Mouse (Mus musculus): ENCODE results near the gene Fancd2os.

Fancd2os gene

GRCm38 (mm10) chr6:113599833-113600232 is 682 bp downstream of the Fancd2os start:
- H3K4me1 ChIP-seq (replicated peaks; ENCODE audit: low read depth, low read length) = peaks cover 56% of the 10 kb centered on the region
- no peak for TF ChIP-seq CTCF (conservative IDR thresholded peaks at IDR 0.05; ENCODE audit: low read length)
- no peak for TF ChIP-seq POU5F1 (IDR thresholded peaks at IDR 0.05; ENCODE audit: borderline replicate concordance, low read length)
- TF ChIP-seq NANOG (IDR thresholded peaks at IDR 0.05; ENCODE audit: borderline replicate concordance, low read length) = no peak
- H3K4me3 ChIP-seq (replicated peaks; ENCODE audit: low read length) = peak overlapping the region; percentile 68
- H3K9me3 ChIP-seq (ENCODE audit: low read length) = no peaks in the 10 kb centered on the region
- peaks cover 39% of the 10 kb centered on the region for H3K36me3 ChIP-seq (ENCODE audit: insufficient read depth, low read length)
- no peaks in the 10 kb centered on the region for H3K27me3 ChIP-seq (ENCODE audit: insufficient read depth, low read length)

GRCm38 (mm10) chr6:113597945-113598344 is 2.6 kb downstream of the Fancd2os start:
- H3K4me1 ChIP-seq (replicated peaks; ENCODE audit: low read depth, low read length) = peaks cover 47% of the 10 kb centered on the region
- peaks cover 57% of the 10 kb centered on the region for H3K36me3 ChIP-seq (ENCODE audit: insufficient read depth, low read length)
- no peaks in the 10 kb centered on the region for H3K9me3 ChIP-seq (ENCODE audit: low read length)
- H3K4me3 ChIP-seq (replicated peaks; ENCODE audit: low read length) = no peak overlapping the region
- TF ChIP-seq POU5F1 (IDR thresholded peaks at IDR 0.05; ENCODE audit: borderline replicate concordance, low read length) (no peak), CTCF (conservative IDR thresholded peaks at IDR 0.05; ENCODE audit: low read length) (no peak), NANOG (IDR thresholded peaks at IDR 0.05; ENCODE audit: borderline replicate concordance, low read length) (no peak)
- H3K27me3 ChIP-seq (ENCODE audit: insufficient read depth, low read length) = no peaks in the 10 kb centered on the region

- TF ChIP-seq NANOG (IDR thresholded peaks at IDR 0.05; ENCODE audit: borderline replicate concordance, low read length) (no peak), POU5F1 (IDR thresholded peaks at IDR 0.05; ENCODE audit: borderline replicate concordance, low read length) (no peak), CTCF (conservative IDR thresholded peaks at IDR 0.05; ENCODE audit: low read length) (no peak)
- Histone ChIP-seq H3K4me3 (replicated peaks; ENCODE audit: low read length) (no peak overlapping the region), H3K36me3 (ENCODE audit: insufficient read depth, low read length) (peaks cover 92% of the 10 kb centered on the region), H3K4me1 (replicated peaks; ENCODE audit: low read depth, low read length) (peaks cover 6% of the 10 kb centered on the region), H3K9me3 (ENCODE audit: low read length) (no peaks in the 10 kb centered on the region), H3K27me3 (ENCODE audit: insufficient read depth, low read length) (no peaks in the 10 kb centered on the region)
These were observed 7.9 kb downstream of the Fancd2os start for GRCm38 (mm10) chr6:113592637-113593036.

- Histone ChIP-seq H3K27me3 (ENCODE audit: insufficient read depth, low read length) (no peaks in the 10 kb centered on the region), H3K36me3 (ENCODE audit: insufficient read depth, low read length) (peaks cover 93% of the 10 kb centered on the region), H3K9me3 (ENCODE audit: low read length) (no peaks in the 10 kb centered on the region), H3K4me1 (replicated peaks; ENCODE audit: low read depth, low read length) (no peaks in the 10 kb centered on the region), H3K4me3 (replicated peaks; ENCODE audit: low read length) (no peak overlapping the region)
- TF ChIP-seq CTCF (conservative IDR thresholded peaks at IDR 0.05; ENCODE audit: low read length) (no peak), POU5F1 (IDR thresholded peaks at IDR 0.05; ENCODE audit: borderline replicate concordance, low read length) (no peak), NANOG (IDR thresholded peaks at IDR 0.05; ENCODE audit: borderline replicate concordance, low read length) (no peak)
These were observed 13.9 kb downstream of the Fancd2os start for GRCm38 (mm10) chr6:113586466-113587183.

GRCm38 (mm10) chr6:113585065-113585464 is 15.4 kb downstream of the Fancd2os start:
- H3K4me1 ChIP-seq (replicated peaks; ENCODE audit: low read depth, low read length) = no peaks in the 10 kb centered on the region
- no peak overlapping the region for H3K4me3 ChIP-seq (replicated peaks; ENCODE audit: low read length)
- TF ChIP-seq POU5F1 (IDR thresholded peaks at IDR 0.05; ENCODE audit: borderline replicate concordance, low read length) (no peak), NANOG (IDR thresholded peaks at IDR 0.05; ENCODE audit: borderline replicate concordance, low read length) (no peak), CTCF (conservative IDR thresholded peaks at IDR 0.05; ENCODE audit: low read length) (no peak)
- no peaks in the 10 kb centered on the region for H3K27me3 ChIP-seq (ENCODE audit: insufficient read depth, low read length)
- H3K9me3 ChIP-seq (ENCODE audit: low read length) = no peaks in the 10 kb centered on the region
- H3K36me3 ChIP-seq (ENCODE audit: insufficient read depth, low read length) = peaks cover 96% of the 10 kb centered on the region

- TF ChIP-seq NANOG (IDR thresholded peaks at IDR 0.05; ENCODE audit: borderline replicate concordance, low read length) = no peak
- no peak overlapping the region for H3K4me3 ChIP-seq (replicated peaks; ENCODE audit: low read length)
- H3K36me3 ChIP-seq (ENCODE audit: insufficient read depth, low read length) = peaks cover 90% of the 10 kb centered on the region
- no peaks in the 10 kb centered on the region for H3K27me3 ChIP-seq (ENCODE audit: insufficient read depth, low read length)
- H3K4me1 ChIP-seq (replicated peaks; ENCODE audit: low read depth, low read length) = no peaks in the 10 kb centered on the region
- H3K9me3 ChIP-seq (ENCODE audit: low read length) = no peaks in the 10 kb centered on the region
These were observed 17.5 kb downstream of the Fancd2os start for GRCm38 (mm10) chr6:113583023-113583422.

GRCm38 (mm10) chr6:113579306-113579705 is 21.2 kb downstream of the Fancd2os start:
- peaks cover 86% of the 10 kb centered on the region for H3K36me3 ChIP-seq (ENCODE audit: insufficient read depth, low read length)
- TF ChIP-seq POU5F1 (IDR thresholded peaks at IDR 0.05; ENCODE audit: borderline replicate concordance, low read length) (no peak), NANOG (IDR thresholded peaks at IDR 0.05; ENCODE audit: borderline replicate concordance, low read length) (no peak), CTCF (conservative IDR thresholded peaks at IDR 0.05; ENCODE audit: low read length) (no peak)

GRCm38 (mm10) chr6:113576044-113576443 is 24.5 kb downstream of the Fancd2os start:
- Histone ChIP-seq H3K27me3 (ENCODE audit: insufficient read depth, low read length) (no peaks in the 10 kb centered on the region), H3K4me3 (replicated peaks; ENCODE audit: low read length) (no peak overlapping the region), H3K4me1 (replicated peaks; ENCODE audit: low read depth, low read length) (no peaks in the 10 kb centered on the region), H3K36me3 (ENCODE audit: insufficient read depth, low read length) (peaks cover 84% of the 10 kb centered on the region), H3K9me3 (ENCODE audit: low read length) (no peaks in the 10 kb centered on the region)
- TF ChIP-seq POU5F1 (IDR thresholded peaks at IDR 0.05; ENCODE audit: borderline replicate concordance, low read length) (no peak), CTCF (conservative IDR thresholded peaks at IDR 0.05; ENCODE audit: low read length) (no peak), NANOG (IDR thresholded peaks at IDR 0.05; ENCODE audit: borderline replicate concordance, low read length) (no peak)

More at GRCm38 (mm10) chr6:113579306-113579705, 21.2 kb downstream of the Fancd2os start:
- H3K9me3 ChIP-seq (ENCODE audit: low read length) = no peaks in the 10 kb centered on the region
- H3K4me1 ChIP-seq (replicated peaks; ENCODE audit: low read depth, low read length) = no peaks in the 10 kb centered on the region
- no peaks in the 10 kb centered on the region for H3K27me3 ChIP-seq (ENCODE audit: insufficient read depth, low read length)
- no peak overlapping the region for H3K4me3 ChIP-seq (replicated peaks; ENCODE audit: low read length)

- Histone ChIP-seq H3K4me1 (replicated peaks; ENCODE audit: low read depth, low read length) (peaks cover 14% of the 10 kb centered on the region), H3K4me3 (replicated peaks; ENCODE audit: low read length) (no peak overlapping the region), H3K36me3 (ENCODE audit: insufficient read depth, low read length) (peaks cover 100% of the 10 kb centered on the region), H3K27me3 (ENCODE audit: insufficient read depth, low read length) (no peaks in the 10 kb centered on the region), H3K9me3 (ENCODE audit: low read length) (no peaks in the 10 kb centered on the region)
- no peak for TF ChIP-seq NANOG (IDR thresholded peaks at IDR 0.05; ENCODE audit: borderline replicate concordance, low read length)
- no peak for TF ChIP-seq CTCF (conservative IDR thresholded peaks at IDR 0.05; ENCODE audit: low read length)
- TF ChIP-seq POU5F1 (IDR thresholded peaks at IDR 0.05; ENCODE audit: borderline replicate concordance, low read length) = no peak
These were observed 36.0 kb downstream of the Fancd2os start for GRCm38 (mm10) chr6:113564557-113564956.

Data from E14TG2a.4 (cell line).